Mouse (Mus musculus) midbrain, embryonic 11.5 days (tissue): Measurements from ENCODE around the gene Smpd2. TPM values are rescaled to one million over a fixed set of nuclear protein-coding genes. Genes with fewer than 3 reads are reported as not detected.
"Not testable (repeated sequence)": the region's sequence is repeated elsewhere in the genome, so short reads cannot be mapped to it uniquely, and the experiment has no call there.

Source experiments
- ATAC-seq: fragments of 200-750 bp; cut with Nextera tagmentation; 2 replicates; pipeline ENCODE4 v1.8.0; 2017; ENCODE audit warnings: moderate TSS enrichment, moderate library complexity; ENCODE audit not compliant: low FRiP score
- DNase-seq: peaks from one replicate; pipeline ENCODE4 v3.0.0; 2015; ENCODE audit warnings: low spot score; ENCODE audit errors: missing footprints
- H3K27ac ChIP-seq: fragments of 300-500 bp; sonication (generic); 2 replicates; pipeline ENCODE4 v1.5.1; 2014; ENCODE audit warnings: low read depth, low read length
- H3K27me3 ChIP-seq: fragments of 300-500 bp; sonication (generic); 2 replicates; pipeline ENCODE4 v1.6.1; 2014; ENCODE audit warnings: mild to moderate bottlenecking, low read length, moderate library complexity, mixed read lengths; ENCODE audit not compliant: control insufficient read depth, insufficient read depth
- H3K36me3 ChIP-seq: fragments of 300-500 bp; sonication (generic); 2 replicates; pipeline ENCODE4 v1.6.1; 2014; ENCODE audit warnings: mild to moderate bottlenecking, low read length, moderate library complexity, mixed read lengths; ENCODE audit not compliant: control insufficient read depth, insufficient read depth
- H3K4me1 ChIP-seq: fragments of 300-500 bp; sonication (generic); 2 replicates; pipeline ENCODE4 v1.6.1; 2014; ENCODE audit warnings: low read length; ENCODE audit not compliant: control insufficient read depth, insufficient read depth
- H3K4me2 ChIP-seq: fragments of 300-500 bp; sonication (generic); 2 replicates; pipeline ENCODE4 v1.6.1; 2014; ENCODE audit warnings: mild to moderate bottlenecking, moderate library complexity
- H3K4me3 ChIP-seq: fragments of 300-500 bp; sonication (generic); 2 replicates; pipeline ENCODE4 v1.5.1; 2014; ENCODE audit warnings: low read depth, low read length
- H3K9ac ChIP-seq: fragments of 300-500 bp; sonication (generic); 2 replicates; pipeline ENCODE4 v1.6.1; 2014; ENCODE audit warnings: low read length
- H3K9me3 ChIP-seq: fragments of 300-500 bp; sonication (generic); 2 replicates; pipeline ENCODE4 v1.6.1; 2016; ENCODE audit warnings: low read length; ENCODE audit not compliant: control insufficient read depth
- WGBS: fragments of 180-500 bp; shearing (Covaris S2); extraction: QIAGEN DNeasy Blood & Tissue Kit; methylation state at CpG from one replicate; pipeline ENCODE4 v1.1.7; 2014; 5-methylcytosine and 5-hydroxymethylcytosine counted together
- polyA plus RNA-seq: library from polyadenylated mRNA; unstranded; fragments of >200 nt; fragmentation: Nextera tagmentation; extraction: Ambion mirVana; gene quantifications from 2 replicates; pipeline ENCODE4 v1.2.1, GENCODE M21; 2014

Gene Smpd2
- polyA plus RNA-seq, 1 experiment from 2014 or later = 60.0 TPM

GRCm38 (mm10) chr10:41520410-41520673 lies 30.2 kb upstream of the Smpd2 start:
- H3K9me3 ChIP-seq = no peaks in the 10 kb centered on the region
- H3K27ac ChIP-seq = no peak overlapping the region
- peak overlapping the region; percentile 90 for H3K4me3 ChIP-seq
- no peak for DNase-seq
- H3K9ac ChIP-seq = peak overlapping the region; percentile 94
- 7% methylated on average over 5 of the region's 5 CpGs for WGBS
- no peak for ATAC-seq
- peak overlapping the region; percentile 62 for H3K4me2 ChIP-seq
- no peaks in the 10 kb centered on the region for H3K27me3 ChIP-seq
- H3K4me1 ChIP-seq = peaks cover 15% of the 10 kb centered on the region
- no peaks in the 10 kb centered on the region for H3K36me3 ChIP-seq

GRCm38 (mm10) chr10:41519640-41520409 lies 29.7 kb upstream of the Smpd2 start:
- peak; percentile 68; the same call in 1 of the 2 replicates for ATAC-seq

GRCm38 (mm10) chr10:41518981-41519618 lies 28.9 kb upstream of the Smpd2 start, which contains the start of gene Cd164:
Cd164 (plus strand) TSS chr10:41519414.
- Histone ChIP-seq H3K9me3 (no peaks in the 10 kb centered on the region), H3K9ac (peak within 1 kb of the TSS; percentile 94), H3K36me3 (no peaks in the 10 kb centered on the region), H3K27ac (peak within 1 kb of the TSS; percentile 93), H3K4me2 (peak within 1 kb of the TSS; percentile 62), H3K4me3 (peak within 1 kb of the TSS; percentile 90), H3K4me1 (peaks cover 15% of the 10 kb centered on the region), H3K27me3 (no peaks in the 10 kb centered on the region)
- DNase-seq = peak; percentile 99
- WGBS = under 1% methylated on average over 67 of the region's 69 CpGs
- ATAC-seq = peak; percentile 94

More at GRCm38 (mm10) chr10:41519640-41520409, 29.7 kb upstream of the Smpd2 start:
- Histone ChIP-seq H3K9me3 (no peaks in the 10 kb centered on the region), H3K9ac (peak overlapping the region; percentile 94), H3K27ac (peak overlapping the region; percentile 93), H3K36me3 (no peaks in the 10 kb centered on the region), H3K4me2 (peak overlapping the region; percentile 62), H3K27me3 (no peaks in the 10 kb centered on the region), H3K4me1 (peaks cover 15% of the 10 kb centered on the region), H3K4me3 (peak overlapping the region; percentile 90)
- DNase-seq = peak; percentile 94
- under 1% methylated on average over 65 of the region's 65 CpGs for WGBS

DNA sequence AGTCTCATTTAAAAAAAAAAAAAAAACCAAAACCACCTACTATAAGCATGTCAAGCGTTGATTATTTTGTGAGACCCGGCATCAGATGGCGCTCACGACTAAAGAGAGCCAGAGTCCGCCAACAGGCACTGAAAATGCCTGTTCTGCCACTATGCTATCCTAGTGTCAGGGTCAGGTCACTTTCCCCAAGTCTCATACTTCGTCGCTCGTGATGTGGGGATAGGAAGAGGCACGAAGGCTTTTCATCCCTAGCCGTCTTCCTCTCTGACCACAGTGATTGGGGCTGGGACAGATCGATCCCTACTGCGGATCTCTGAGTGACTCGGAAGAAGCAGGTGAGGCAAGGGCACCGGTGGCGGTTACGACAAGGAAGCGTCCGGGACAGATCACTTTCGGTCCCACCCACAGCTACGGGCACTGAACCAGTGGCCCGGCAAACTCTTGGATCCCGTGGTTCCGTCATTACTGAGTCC lies 28.4 kb upstream of the Smpd2 start:
- Histone ChIP-seq H3K4me3 (peak overlapping the region; percentile 90), H3K36me3 (no peaks in the 10 kb centered on the region), H3K4me2 (peak overlapping the region; percentile 62), H3K9ac (peak overlapping the region; percentile 94), H3K9me3 (no peaks in the 10 kb centered on the region), H3K27me3 (no peaks in the 10 kb centered on the region), H3K27ac (peak overlapping the region; percentile 93), H3K4me1 (peaks cover 15% of the 10 kb centered on the region)
- DNase-seq (no peak), ATAC-seq (peak; percentile 69)
- WGBS = under 1% methylated on average over 23 of the region's 23 CpGs

- no peaks in the 10 kb centered on the region for H3K27me3 ChIP-seq
- no peaks in the 10 kb centered on the region for H3K36me3 ChIP-seq
- no peaks in the 10 kb centered on the region for H3K9me3 ChIP-seq
- ATAC-seq (no peak), DNase-seq (no peak)
- H3K4me2 ChIP-seq = no peak overlapping the region
- H3K4me1 ChIP-seq = no peaks in the 10 kb centered on the region
- H3K9ac ChIP-seq = no peak overlapping the region
- H3K27ac ChIP-seq = no peak overlapping the region
- H3K4me3 ChIP-seq = no peak overlapping the region
Observed at GRCm38 (mm10) chr10:41514921-41515320, 24.8 kb upstream of the Smpd2 start.

- Histone ChIP-seq H3K27ac (no peak overlapping the region), H3K27me3 (no peaks in the 10 kb centered on the region), H3K4me1 (no peaks in the 10 kb centered on the region), H3K4me3 (no peak overlapping the region), H3K9me3 (no peaks in the 10 kb centered on the region), H3K36me3 (no peaks in the 10 kb centered on the region), H3K4me2 (no peak overlapping the region), H3K9ac (no peak overlapping the region)
- DNase-seq (no peak), ATAC-seq (no peak)
- 82% methylated on average over 4 of the region's 4 CpGs for WGBS
Observed at GRCm38 (mm10) chr10:41514301-41514700, 24.1 kb upstream of the Smpd2 start.

DNA sequence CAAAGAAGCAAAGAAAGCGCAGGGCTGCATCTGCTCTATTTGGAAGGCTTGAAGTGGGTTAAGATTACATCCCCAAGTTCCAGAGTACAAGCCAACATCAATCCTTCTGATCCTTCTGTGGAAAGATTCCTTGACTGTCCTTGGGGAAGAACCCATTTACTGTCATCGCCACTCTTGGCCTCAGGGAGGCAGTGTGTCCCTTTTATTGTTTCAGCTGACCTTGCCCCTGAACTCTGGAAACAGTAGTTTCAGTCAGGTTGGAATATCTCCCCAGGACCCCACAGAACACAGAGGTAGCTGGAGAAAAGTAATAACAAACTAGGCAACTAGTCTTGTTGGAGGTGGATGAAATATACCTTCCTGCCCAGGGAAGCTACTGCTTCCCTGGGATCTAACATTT lies 19.0 kb upstream of the Smpd2 start:
- 33% methylated on average over 2 of the region's 2 CpGs for WGBS
- DNase-seq (no peak), ATAC-seq (no peak)
- H3K4me3 ChIP-seq = no peak overlapping the region
- H3K36me3 ChIP-seq = no peaks in the 10 kb centered on the region
- H3K27ac ChIP-seq = no peak overlapping the region
- H3K27me3 ChIP-seq = no peaks in the 10 kb centered on the region
- H3K4me1 ChIP-seq = no peaks in the 10 kb centered on the region
- no peak overlapping the region for H3K4me2 ChIP-seq
- H3K9ac ChIP-seq = no peak overlapping the region
- no peaks in the 10 kb centered on the region for H3K9me3 ChIP-seq

- H3K27me3 ChIP-seq, H3K9me3 ChIP-seq, H3K36me3 ChIP-seq, H3K4me1 ChIP-seq, H3K4me2 ChIP-seq, H3K27ac ChIP-seq, H3K4me3 ChIP-seq, H3K9ac ChIP-seq: not testable (repeated sequence)
- DNase-seq (peak; percentile 91), ATAC-seq (peak; percentile 46; the same call in 1 of the 2 replicates)
- 1% methylated on average over 3 of the region's 3 CpGs for WGBS
Observed at GRCm38 (mm10) chr10:41505446-41505845, 15.3 kb upstream of the Smpd2 start.

- WGBS = 91% methylated on average over 1 of the region's 1 CpGs
- ATAC-seq (no peak), DNase-seq (no peak)
- H3K4me2 ChIP-seq = no peak overlapping the region
- H3K9me3 ChIP-seq = no peaks in the 10 kb centered on the region
- no peaks in the 10 kb centered on the region for H3K27me3 ChIP-seq
- H3K36me3 ChIP-seq = no peaks in the 10 kb centered on the region
- no peaks in the 10 kb centered on the region for H3K4me1 ChIP-seq
- no peak overlapping the region for H3K9ac ChIP-seq
- no peak overlapping the region for H3K4me3 ChIP-seq
- no peak overlapping the region for H3K27ac ChIP-seq
Observed at GRCm38 (mm10) chr10:41504996-41505395, 14.8 kb upstream of the Smpd2 start.
